Comparison of ENCODE assay signal across 19 mouse cellular contexts in genomic region chr9:111234701-111235100, GRCm38 (mm10). TPM values are rescaled to one million over a fixed set of nuclear protein-coding genes. Genes with fewer than 3 reads are reported as not detected.
DNase-seq lines count a peak whose midpoint lies in the region; ATAC-seq and TF ChIP-seq lines count a peak whose summit lies in the region.
"Had no signal": no experiment of that assay in that cellular context is flagged by ENCODE, and none has a peak within 500 bp of the region (broad histone marks: within the 10 kb centered on the region; RNA-seq: fewer than 3 reads in every experiment).

No protein-coding gene starts in this region.

- no peaks in the 10 kb centered on the region for H3K27me3 ChIP-seq in heart, postnatal 0 days (ENCODE audit: control insufficient read depth, insufficient read depth, low read length)
- no peaks in the 10 kb centered on the region for H3K27me3 ChIP-seq in heart, embryonic 11.5 days (ENCODE audit: control insufficient read depth, insufficient read depth, low read length)
- H3K27me3 ChIP-seq in liver, postnatal 0 days (ENCODE audit: insufficient read depth, low read length): no peaks in the 10 kb centered on the region
- no peaks in the 10 kb centered on the region for H3K27me3 ChIP-seq in E14TG2a.4 (ENCODE audit: insufficient read depth, low read length)
- no peaks in the 10 kb centered on the region for H3K27me3 ChIP-seq in MEL (ENCODE audit: control insufficient read depth in 1 of 2, insufficient read depth in 2 of 2, low read length in 2 of 2)
- H3K27me3 ChIP-seq: heart, embryonic 15.5 days; stomach, embryonic 15.5 days had no signal

- H3K9ac ChIP-seq in heart, postnatal 0 days (replicated peaks; ENCODE audit: low read depth, low read length): no peak overlapping the region
- no peak overlapping the region for H3K9ac ChIP-seq in heart, embryonic 11.5 days (ENCODE audit: low read depth, low read length)
- H3K9ac ChIP-seq in liver, postnatal 0 days (replicated peaks): no peak overlapping the region
- H3K9ac ChIP-seq in MEL (ENCODE audit: control insufficient read depth, low read depth, low read length, poor library complexity, severe bottlenecking): no peak overlapping the region
- H3K9ac ChIP-seq: heart, embryonic 15.5 days; stomach, embryonic 15.5 days had no signal

- DNase-seq in heart, postnatal 0 days (ENCODE audit: low spot score): no peak
- no peak for DNase-seq in liver, postnatal 0 days
- DNase-seq in liver (no peak), MEL (ENCODE audit: low read depth, low spot score) (no peak), MN1 (ENCODE audit: low spot score) (no peak)
- DNase-seq in right cerebral cortex, postnatal 4 days: no peak
- DNase-seq: adrenal gland, adult 2 months; cerebellum, adult 11-12 months; heart, adult 18-20 months; lung, adult 18-20 months; right cerebral cortex, adult 18-20 months; thymus, postnatal 14 days had no signal

- H3K27ac ChIP-seq in heart, postnatal 0 days (ENCODE audit: low read depth): no peak overlapping the region
- no peak overlapping the region for H3K27ac ChIP-seq in heart, embryonic 11.5 days (ENCODE audit: low read depth, low read length)
- H3K27ac ChIP-seq in liver, postnatal 0 days (ENCODE audit: low read depth): no peak overlapping the region
- no peak overlapping the region for H3K27ac ChIP-seq in MEL (ENCODE audit: control insufficient read depth, low read depth, low read length)
- H3K27ac ChIP-seq: heart, embryonic 15.5 days; hindbrain, embryonic 10.5 days; stomach, embryonic 15.5 days had no signal

- WGBS in heart, postnatal 0 days: 82% methylated on average over 9 of the region's 9 CpGs
- 81% methylated on average over 9 of the region's 9 CpGs for WGBS in heart, embryonic 11.5 days (ENCODE audit: insufficient replicate concordance)
- WGBS in liver, postnatal 0 days (ENCODE audit: insufficient replicate concordance): 87% methylated on average over 9 of the region's 9 CpGs

- no peak for TF ChIP-seq RAD21 in MEL (IDR thresholded peaks at IDR 0.05; ENCODE audit: low read depth, low read length)

- TF ChIP-seq POLR2A in MEL (IDR thresholded peaks at IDR 0.05; ENCODE audit: control insufficient read depth in 1 of 2, insufficient read depth in 1 of 2, low read depth in 1 of 2, low read length in 2 of 2, poor library complexity in 1 of 2): no peak

- H3K4me1 ChIP-seq in heart, postnatal 0 days (ENCODE audit: control insufficient read depth, insufficient read depth): 0 out of 2 replicates have a peak, but pooled peaks cover 3% of the 10 kb centered on the region
- no peaks in the 10 kb centered on the region; the same call in 1 of the 2 replicates for H3K4me1 ChIP-seq in heart, embryonic 11.5 days (ENCODE audit: control insufficient read depth, insufficient read depth, low read length)
- H3K4me1 ChIP-seq in liver, postnatal 0 days (ENCODE audit: insufficient read depth): no peaks in the 10 kb centered on the region
- no peaks in the 10 kb centered on the region for H3K4me1 ChIP-seq in E14TG2a.4 (replicated peaks; ENCODE audit: low read depth, low read length)
- no peaks in the 10 kb centered on the region for H3K4me1 ChIP-seq in MEL (ENCODE audit: control insufficient read depth in 1 of 2, insufficient read depth in 2 of 2, low read length in 2 of 2)
- H3K4me1 ChIP-seq: hindbrain, embryonic 10.5 days; stomach, embryonic 15.5 days had no signal

- H3K4me2 ChIP-seq in heart, postnatal 0 days (ENCODE audit: low read depth, low read length): no peak overlapping the region
- H3K4me2 ChIP-seq in heart, embryonic 11.5 days: no peak overlapping the region
- H3K4me2 ChIP-seq in liver, postnatal 0 days (ENCODE audit: low read depth, low read length): no peak overlapping the region
- H3K4me2 ChIP-seq: heart, embryonic 15.5 days; stomach, embryonic 15.5 days had no signal

- H3K79me2 ChIP-seq in MEL (ENCODE audit: control insufficient read depth, insufficient read depth, low read length, poor library complexity): no peaks in the 10 kb centered on the region

- TF ChIP-seq CTCF in heart, postnatal 0 days (IDR thresholded peaks at IDR 0.05; ENCODE audit: low read depth): peak; percentile 36
- peak; percentile 32 for TF ChIP-seq CTCF in liver, postnatal 0 days (IDR thresholded peaks at IDR 0.05; ENCODE audit: low read depth)
- TF ChIP-seq CTCF in E14TG2a.4 (conservative IDR thresholded peaks at IDR 0.05; ENCODE audit: low read length): peak; percentile 55
- TF ChIP-seq CTCF in MEL (IDR thresholded peaks at IDR 0.05 in 2 of 3, conservative IDR thresholded peaks at IDR 0.05 in 1 of 3; ENCODE audit: control insufficient read depth in 1 of 3, insufficient read depth in 1 of 3, low read depth in 2 of 3, low read length in 3 of 3, poor library complexity in 1 of 3, severe bottlenecking in 1 of 3): peak; percentile 2 to 54 (median 21); a peak in 4 of 6 replicates

- no peak for ATAC-seq in heart, postnatal 0 days (ENCODE audit: insufficient read depth, low read depth)
- no peak for ATAC-seq in heart, embryonic 11.5 days (replicated peaks; ENCODE audit: insufficient number of reproducible peaks, low FRiP score, low TSS enrichment)
- no peak for ATAC-seq in liver, postnatal 0 days
- ATAC-seq: forebrain, embryonic 16.5 days; inflammation-experienced regulatory T-cells, adult 6 months had no signal

- no peaks in the 10 kb centered on the region for H3K9me3 ChIP-seq in heart, postnatal 0 days (replicated peaks; ENCODE audit: control insufficient read depth, low read length)
- no peaks in the 10 kb centered on the region for H3K9me3 ChIP-seq in heart, embryonic 11.5 days (replicated peaks; ENCODE audit: control insufficient read depth, low read length)
- no peaks in the 10 kb centered on the region for H3K9me3 ChIP-seq in liver, postnatal 0 days (ENCODE audit: low read length)
- H3K9me3 ChIP-seq in E14TG2a.4 (ENCODE audit: low read length): no peaks in the 10 kb centered on the region
- H3K9me3 ChIP-seq in MEL (replicated peaks; ENCODE audit: insufficient read depth, low read length): no peaks in the 10 kb centered on the region
- H3K9me3 ChIP-seq: heart, embryonic 15.5 days; hindbrain, embryonic 10.5 days; stomach, embryonic 15.5 days had no signal

- no peak overlapping the region for H3K4me3 ChIP-seq in heart, postnatal 0 days (ENCODE audit: low read depth, low read length)
- H3K4me3 ChIP-seq in heart, embryonic 11.5 days (ENCODE audit: low read depth, low read length): no peak overlapping the region
- H3K4me3 ChIP-seq in liver, postnatal 0 days (ENCODE audit: low read depth, low read length): no peak overlapping the region
- no peak overlapping the region for H3K4me3 ChIP-seq in E14TG2a.4 (replicated peaks; ENCODE audit: low read length)
- no peak overlapping the region for H3K4me3 ChIP-seq in MEL (ENCODE audit: control insufficient read depth in 1 of 2, insufficient read depth in 1 of 2, low read depth in 2 of 2, low read length in 2 of 2)
- H3K4me3 ChIP-seq: heart, embryonic 15.5 days; hindbrain, embryonic 10.5 days; stomach, embryonic 15.5 days had no signal

- peaks cover 87% of the 10 kb centered on the region for H3K36me3 ChIP-seq in heart, postnatal 0 days (replicated peaks; ENCODE audit: control insufficient read depth, insufficient read depth, low read length)
- H3K36me3 ChIP-seq in heart, embryonic 11.5 days (ENCODE audit: control insufficient read depth, insufficient read depth, low read length): peaks cover 14% of the 10 kb centered on the region
- H3K36me3 ChIP-seq in liver, postnatal 0 days (replicated peaks; ENCODE audit: insufficient read depth, low read length): peaks cover 71% of the 10 kb centered on the region
- H3K36me3 ChIP-seq in E14TG2a.4 (ENCODE audit: insufficient read depth, low read length) (peaks cover 94% of the 10 kb centered on the region), MEL (ENCODE audit: control insufficient read depth in 1 of 2, insufficient read depth in 2 of 2, low read length in 2 of 2) (peaks cover 0 to 21% of the 10 kb centered on the region in 2 experiments; a peak in 2 of 4 replicates)

- TF ChIP-seq EP300 in heart, postnatal 0 days (IDR thresholded peaks at IDR 0.05; ENCODE audit: low read depth): no peak
- no peak for TF ChIP-seq EP300 in liver, postnatal 0 days (IDR thresholded peaks at IDR 0.05; ENCODE audit: low read depth)
- no peak for TF ChIP-seq EP300 in MEL (IDR thresholded peaks at IDR 0.05; ENCODE audit: low read depth in 1 of 2, low read length in 2 of 2)

TF ChIP-seq in MEL, 35 proteins besides CTCF, POLR2A, EP300 and RAD21 (continues in another document):
- TF ChIP-seq ZNF384 (IDR thresholded peaks at IDR 0.05; ENCODE audit: low read depth, low read length) (no peak), USF2 (IDR thresholded peaks at IDR 0.05; ENCODE audit: borderline replicate concordance in 1 of 2, insufficient read depth in 1 of 2, low read depth in 1 of 2, low read length in 2 of 2) (no peak), TBP (IDR thresholded peaks at IDR 0.05; ENCODE audit: low read depth, low read length) (no peak), JUND (IDR thresholded peaks at IDR 0.05; ENCODE audit: low read depth, low read length) (no peak), TCF12 (IDR thresholded peaks at IDR 0.05; ENCODE audit: low read depth, low read length) (no peak), MXI1 (IDR thresholded peaks at IDR 0.05; ENCODE audit: low read depth, low read length) (no peak), KAT2A (conservative IDR thresholded peaks at IDR 0.05; ENCODE audit: low read depth, low read length) (no peak), POLR2AphosphoS5 (IDR thresholded peaks at IDR 0.05; ENCODE audit: borderline replicate concordance, low read depth, low read length) (no peak), RCOR1 (IDR thresholded peaks at IDR 0.05; ENCODE audit: low read depth, low read length) (no peak), SMC3 (IDR thresholded peaks at IDR 0.05; ENCODE audit: low read depth, low read length) (no peak)

RNA-seq across cellular contexts. Expression of gene Mlh1, which starts 36.9 kb away (rescaled TPM):
- total RNA-seq in heart, postnatal 0 days (2014; rRNA removed; ENCODE audit: low replicate concordance): 12.8 and 18.4 TPM in 2 replicates
- 19.7 and 20.0 TPM in 2 replicates for polyA plus RNA-seq in heart, postnatal 0 days (2015; fragmentation: Nextera tagmentation; extraction: Ambion mirVana)
- 33.9 and 43.0 TPM in 2 replicates for polyA plus RNA-seq in heart, embryonic 11.5 days (2014; fragmentation: Nextera tagmentation; extraction: Ambion mirVana)
- polyA plus RNA-seq in liver, postnatal 0 days (2015; fragmentation: Nextera tagmentation; extraction: Ambion mirVana): 9.8 and 10.1 TPM in 2 replicates
- 21.8 and 22.4 TPM in 2 replicates for total RNA-seq in MEL (2012; rRNA removed)
- 10 to 100 TPM in 1 of 2 experiments, not detected in 1; 31.7 TPM for polyA plus RNA-seq in MEL (2012; ENCODE audit: insufficient read depth in 1 of 2, insufficient read length in 2 of 2, low read depth in 1 of 2, low replicate concordance in 2 of 2, missing spikeins in 1 of 2)

RNA-seq across cellular contexts. Expression of gene Epm2aip1, which starts 37.0 kb away (rescaled TPM):
- total RNA-seq in heart, postnatal 0 days (2014; rRNA removed; ENCODE audit: low replicate concordance): 28.2 and 33.0 TPM in 2 replicates
- 13.5 and 15.6 TPM in 2 replicates for polyA plus RNA-seq in heart, postnatal 0 days (2015; fragmentation: Nextera tagmentation; extraction: Ambion mirVana)
- 25.6 and 35.3 TPM in 2 replicates for polyA plus RNA-seq in heart, embryonic 11.5 days (2014; fragmentation: Nextera tagmentation; extraction: Ambion mirVana)
- 4.4 and 5.2 TPM in 2 replicates for polyA plus RNA-seq in liver, postnatal 0 days (2015; fragmentation: Nextera tagmentation; extraction: Ambion mirVana)
- total RNA-seq in MEL (2012; rRNA removed): 3.3 and 3.4 TPM in 2 replicates
- 1 to 10 TPM in 1 of 2 experiments, not detected in 1; 7.4 TPM for polyA plus RNA-seq in MEL (2012; ENCODE audit: insufficient read depth in 1 of 2, insufficient read length in 2 of 2, low read depth in 1 of 2, low replicate concordance in 2 of 2, missing spikeins in 1 of 2)
